Mouse (Mus musculus): ENCODE measurements around the gene Prss21.

DNA sequence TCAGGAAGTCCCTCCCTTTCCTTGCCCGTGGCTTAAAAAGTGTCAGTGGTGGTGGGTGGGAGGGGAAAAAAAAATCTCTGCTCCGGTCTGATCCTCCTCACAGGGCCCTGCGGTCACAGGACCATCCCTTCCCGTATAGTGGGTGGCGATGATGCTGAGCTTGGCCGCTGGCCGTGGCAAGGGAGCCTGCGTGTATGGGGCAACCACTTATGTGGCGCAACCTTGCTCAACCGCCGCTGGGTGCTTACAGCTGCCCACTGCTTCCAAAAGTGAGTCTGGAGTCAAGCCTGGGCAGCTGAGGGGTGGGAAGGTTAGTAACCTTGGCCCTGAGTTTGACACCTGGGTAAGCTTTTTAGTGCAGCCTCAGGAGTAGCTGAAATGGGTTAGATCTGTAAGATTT lies 657 bp downstream of the Prss21 start:
- TF ChIP-seq POLR2A (IDR thresholded peaks at IDR 0.05; ENCODE audit: borderline replicate concordance, extremely low read depth, low read depth, low read length) (no peak), CTCF (IDR thresholded peaks at IDR 0.05; ENCODE audit: insufficient read depth, low read length) (no peak)

All from lung, adult 2 months (tissue).